Mouse (Mus musculus): ENCODE data around the gene Gm28042.

The Gm28042 gene

DNA sequence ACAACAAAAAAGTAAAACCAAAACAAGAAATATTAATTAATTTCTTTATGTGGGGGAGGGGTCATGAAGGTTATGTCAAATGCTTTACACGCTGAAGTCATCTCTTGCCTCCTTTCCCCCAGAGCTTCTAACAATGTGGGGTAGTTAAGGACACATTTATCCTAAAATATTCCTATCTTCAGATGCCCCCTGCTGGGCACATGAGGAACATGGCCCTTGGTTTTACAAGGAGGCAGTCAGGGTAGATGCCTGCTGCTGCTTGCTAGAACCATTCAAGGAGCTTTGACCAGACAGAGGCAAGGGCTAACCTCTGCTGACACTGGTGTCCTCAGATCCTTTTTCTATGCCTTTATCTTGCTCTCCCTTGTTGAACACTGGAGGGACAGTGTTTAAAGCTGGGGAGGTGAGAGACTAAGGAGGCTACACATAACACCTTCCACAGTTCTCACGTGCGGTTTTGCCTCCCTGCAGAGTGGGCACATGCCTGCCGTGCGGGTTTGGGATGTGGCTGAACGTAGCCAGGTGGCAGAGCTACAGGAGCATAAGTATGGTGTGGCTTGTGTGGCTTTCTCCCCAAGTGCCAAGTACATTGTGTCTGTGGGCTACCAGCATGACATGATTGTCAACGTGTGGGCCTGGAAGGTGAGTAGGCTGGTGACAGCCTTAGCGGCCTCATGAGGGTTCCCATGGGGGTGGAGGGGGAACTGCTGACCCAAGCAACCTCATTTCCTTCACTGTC lies 15.7 kb upstream of the Gm28042 start:
- in situ Hi-C loops (cut with MboI, MseI), result no loop called here

GRCm38 (mm10) chr2:120012924-120013323 lies 14.4 kb upstream of the Gm28042 start:
- in situ Hi-C loops (cut with MboI, MseI), result no loop called here

GRCm38 (mm10) chr2:120013831-120014486 lies 13.3 kb upstream of the Gm28042 start:
- in situ Hi-C loops (cut with MboI, MseI), result no loop called here

GRCm38 (mm10) chr2:120015882-120016281 lies 11.4 kb upstream of the Gm28042 start:
- in situ Hi-C loops (cut with MboI, MseI), result no loop called here

DNA sequence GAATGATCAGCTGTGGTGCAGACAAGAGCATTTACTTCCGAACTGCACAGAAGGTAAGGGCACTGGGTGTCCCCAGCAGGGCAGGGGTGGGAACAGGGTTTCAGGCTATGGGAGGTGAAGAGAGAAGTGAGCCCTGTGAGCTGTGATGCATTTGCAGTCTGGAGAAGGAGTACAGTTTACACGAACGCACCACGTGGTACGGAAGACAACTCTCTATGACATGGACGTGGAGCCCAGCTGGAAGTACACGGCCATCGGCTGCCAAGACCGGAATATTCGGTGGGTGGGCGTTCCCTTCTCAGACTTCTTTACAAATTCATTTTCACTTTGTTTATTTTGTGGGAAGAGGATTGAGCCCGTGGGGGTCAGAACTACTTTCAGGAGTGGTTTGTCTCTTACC lies 9.7 kb upstream of the Gm28042 start:
- in situ Hi-C loops (cut with MboI, MseI), result no loop called here

DNA sequence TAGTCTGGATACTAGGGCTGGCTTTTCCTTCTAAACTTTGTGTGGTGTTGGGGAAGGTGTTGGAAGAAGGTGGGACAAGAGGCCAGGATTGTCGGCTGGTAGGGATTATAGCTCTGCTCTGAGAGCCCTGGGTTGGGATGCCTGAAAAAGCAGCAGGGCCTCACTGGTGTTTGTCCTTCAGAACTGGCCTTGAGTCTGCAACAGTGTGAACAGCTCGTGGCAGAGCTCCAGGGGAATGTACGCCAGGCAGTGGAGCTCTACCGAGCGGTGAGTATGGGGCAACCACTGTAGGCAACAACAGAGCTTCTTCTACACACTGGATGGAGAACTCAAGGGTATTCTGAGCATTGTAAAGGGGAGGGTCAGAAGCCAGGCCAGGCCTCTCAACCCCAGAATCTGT lies 3.0 kb upstream of the Gm28042 start:
- in situ Hi-C loops (cut with MboI, MseI), result no loop called here

DNA sequence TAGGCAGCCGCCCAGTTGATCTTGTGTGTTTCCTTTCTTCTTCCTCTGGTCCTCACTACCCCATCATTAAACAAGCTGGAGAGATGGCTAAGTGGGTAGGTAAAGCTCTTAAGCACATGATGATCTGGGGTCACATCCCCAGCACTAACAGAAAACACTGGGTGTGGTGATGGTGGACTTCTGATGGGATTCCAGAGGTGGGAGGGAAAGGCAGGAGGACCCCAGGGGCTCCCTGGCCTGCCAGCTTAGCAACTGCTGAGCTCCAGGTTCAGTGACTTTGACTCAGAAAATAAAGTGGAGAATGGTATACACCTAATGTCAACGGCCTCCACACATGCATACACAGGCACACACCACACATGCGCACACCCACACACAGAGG lies 648 bp downstream of the Gm28042 start:
- in situ Hi-C loops (cut with MboI, MseI), result no loop called here

DNA sequence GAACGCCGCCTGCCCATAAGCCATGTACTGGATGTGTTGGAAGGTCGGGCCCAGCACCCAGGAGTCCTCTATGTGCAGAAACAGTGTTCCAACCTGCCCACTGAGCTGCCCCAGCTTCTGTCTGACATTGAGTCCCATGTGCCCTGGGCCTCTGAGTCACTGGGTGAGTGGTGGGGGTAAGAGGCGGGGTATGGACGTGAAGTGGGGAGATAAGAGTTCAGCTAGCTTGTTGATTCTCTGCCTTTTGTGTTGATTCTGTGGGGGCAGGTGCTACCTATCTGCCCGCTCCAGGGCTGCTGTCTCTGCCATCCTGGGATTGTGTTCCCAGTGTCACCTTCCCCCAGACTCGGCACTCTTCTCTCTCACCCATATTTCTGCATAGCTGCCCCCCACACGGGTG lies 3.1 kb downstream of the Gm28042 start:
- in situ Hi-C loops (cut with MboI, MseI), result no loop called here

DNA sequence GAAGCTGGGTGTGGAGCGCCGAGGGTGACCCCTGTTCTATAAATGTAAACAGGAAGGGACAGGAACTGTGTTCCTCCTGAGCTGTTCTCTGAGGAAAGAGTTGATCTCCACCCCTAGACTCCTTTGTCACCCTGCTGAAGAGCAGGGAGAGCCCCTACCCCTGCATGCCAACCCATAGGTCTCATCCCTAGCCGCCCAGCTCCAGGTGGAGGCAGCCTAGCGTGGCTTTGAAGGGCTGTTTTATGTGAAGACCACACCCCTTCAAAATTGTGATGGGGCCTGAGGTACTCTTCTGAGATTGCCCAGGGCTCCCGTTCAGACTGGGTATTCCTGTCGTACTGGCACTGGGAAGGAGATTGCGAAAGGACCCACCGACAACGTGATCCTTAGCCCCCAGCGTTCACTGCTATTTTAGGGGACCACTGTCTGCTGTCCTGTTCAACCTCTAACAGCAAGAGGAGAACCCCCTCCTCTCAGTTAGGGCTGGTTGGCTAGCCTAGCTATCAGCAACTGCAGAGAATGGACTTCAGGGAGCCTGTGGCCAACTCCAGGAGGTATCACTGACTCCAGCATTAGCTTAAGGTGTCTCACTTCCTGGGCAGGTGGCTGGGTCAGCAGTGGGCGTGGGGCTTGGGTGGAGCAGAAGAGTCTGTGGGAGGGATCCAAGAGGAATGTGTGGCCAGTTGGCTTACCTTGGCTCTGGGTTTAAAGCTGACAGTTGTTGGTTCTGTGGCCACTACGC lies 5.6 kb downstream of the Gm28042 start, which contains the start of gene Pla2g4b:
Gene Pla2g4b (plus strand): TSS at position 692 of the 742 bp plus-strand sequence.
- in situ Hi-C loops (cut with MboI, MseI), result no loop called here

GRCm38 (mm10) chr2:120033726-120034125 lies 6.4 kb downstream of the Gm28042 start:
- in situ Hi-C loops (cut with MboI, MseI), result no loop called here

GRCm38 (mm10) chr2:120037744-120038143 lies 10.5 kb downstream of the Gm28042 start:
- in situ Hi-C loops (cut with MboI, MseI), result no loop called here

GRCm38 (mm10) chr2:120040991-120041390 lies 13.7 kb downstream of the Gm28042 start:
- in situ Hi-C loops (cut with MboI, MseI), result no loop called here

DNA sequence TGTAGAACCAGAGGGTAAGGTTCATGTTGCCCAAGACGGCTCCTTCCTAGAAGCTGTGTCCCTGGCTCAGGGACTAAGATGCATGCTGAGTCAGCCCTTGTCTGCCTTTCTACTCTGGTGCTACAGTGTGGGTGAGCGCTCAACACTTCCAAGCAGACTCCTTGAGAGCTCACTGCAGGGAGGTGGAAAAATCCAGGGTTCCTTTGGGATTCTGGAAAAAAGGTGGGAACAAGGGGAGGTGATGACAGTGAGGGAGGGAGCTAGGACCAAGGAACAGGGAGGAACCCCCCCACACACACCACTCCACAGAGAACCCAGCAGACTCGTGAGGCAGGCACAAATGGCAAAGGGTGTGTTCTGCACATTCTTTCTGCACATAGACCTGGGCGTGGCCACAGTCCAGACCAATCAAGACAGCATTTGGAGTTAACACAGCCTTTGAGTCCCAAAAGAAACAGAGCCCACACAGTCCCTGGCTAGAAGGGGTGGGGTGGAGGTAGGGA lies 16.9 kb downstream of the Gm28042 start:
- in situ Hi-C loops (cut with MboI, MseI), result no loop called here

DNA sequence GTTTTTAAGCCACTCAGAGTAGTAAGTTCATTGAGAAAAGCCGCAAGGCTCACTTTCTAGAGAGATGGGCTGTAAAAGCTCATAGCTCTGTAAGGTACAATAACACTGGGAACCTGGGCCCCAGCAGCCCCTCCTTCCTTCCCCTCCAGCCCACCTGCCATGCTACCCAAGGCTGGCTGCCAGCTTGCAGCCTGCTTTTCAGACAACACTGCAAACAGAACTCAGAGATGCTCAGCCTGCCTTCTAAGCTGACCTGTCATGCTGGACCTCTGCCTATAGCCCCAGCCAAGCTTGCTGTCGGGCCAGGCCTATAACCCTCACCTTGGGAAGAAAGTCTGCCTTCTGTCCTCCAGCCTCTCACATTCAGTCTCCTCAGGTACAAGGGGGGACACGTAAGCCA lies 17.4 kb downstream of the Gm28042 start:
- in situ Hi-C loops (cut with MboI, MseI), result no loop called here

DNA sequence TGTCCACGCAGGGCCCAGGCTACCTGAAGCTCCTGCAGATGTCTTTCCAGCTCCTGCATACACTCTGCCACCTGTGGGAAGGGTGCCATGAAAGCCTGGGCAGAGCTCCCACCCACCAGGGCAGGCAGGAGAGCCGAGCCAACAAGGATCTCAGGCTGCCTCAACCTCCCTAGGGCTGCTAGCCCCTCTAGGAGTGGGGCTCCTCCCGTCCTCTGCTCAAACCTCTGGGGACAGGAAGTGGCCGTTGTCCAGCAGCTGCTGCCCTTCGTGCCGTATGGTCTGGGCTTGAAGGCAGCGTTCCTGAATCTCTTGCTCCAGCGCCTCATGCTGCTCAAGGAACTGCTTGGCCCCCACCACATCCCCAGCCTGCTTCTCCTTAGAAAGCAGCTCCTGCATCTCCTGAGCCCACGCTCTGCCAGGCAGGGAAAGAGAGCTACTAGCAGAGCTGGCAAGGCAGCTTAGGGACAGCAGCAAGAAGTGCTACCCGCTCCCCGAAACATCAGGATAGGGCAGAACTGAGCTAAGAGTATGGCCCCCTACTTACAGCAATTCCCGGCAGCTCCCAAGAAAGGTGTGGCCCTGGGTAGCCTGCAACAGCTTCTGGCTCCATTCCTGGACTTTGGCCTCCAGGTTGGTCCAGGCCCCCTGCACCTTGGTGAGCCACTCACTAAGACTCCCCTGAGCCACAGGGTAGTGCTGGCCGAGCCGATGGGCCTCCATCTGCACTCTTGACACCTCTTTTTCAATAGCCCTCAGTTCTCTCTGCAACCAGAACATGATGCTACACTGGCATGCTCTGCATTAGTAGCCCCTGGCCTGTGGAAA lies 19.4 kb downstream of the Gm28042 start:
- in situ Hi-C loops (cut with MboI, MseI), result no loop called here

DNA sequence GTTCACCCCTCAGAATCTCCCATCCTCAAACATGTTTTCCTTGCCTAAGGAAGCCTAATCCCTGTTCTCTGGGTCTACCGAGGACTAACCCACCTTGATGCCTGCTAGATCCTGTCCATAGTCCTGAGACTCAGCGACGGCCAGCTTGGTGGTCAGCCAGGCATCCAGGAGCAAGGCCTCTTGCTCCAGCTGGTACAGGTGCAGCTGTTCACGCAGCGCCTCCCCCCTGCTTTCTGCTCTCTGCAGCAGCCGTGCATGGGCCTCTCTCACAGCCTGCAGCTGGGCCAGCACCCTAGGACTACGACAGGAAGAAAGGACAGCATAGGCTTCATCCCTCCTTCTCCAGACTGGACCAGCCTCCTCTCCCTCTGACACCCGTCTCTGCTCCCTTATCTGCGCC lies 20.9 kb downstream of the Gm28042 start:
- in situ Hi-C loops (cut with MboI, MseI), result no loop called here

DNA sequence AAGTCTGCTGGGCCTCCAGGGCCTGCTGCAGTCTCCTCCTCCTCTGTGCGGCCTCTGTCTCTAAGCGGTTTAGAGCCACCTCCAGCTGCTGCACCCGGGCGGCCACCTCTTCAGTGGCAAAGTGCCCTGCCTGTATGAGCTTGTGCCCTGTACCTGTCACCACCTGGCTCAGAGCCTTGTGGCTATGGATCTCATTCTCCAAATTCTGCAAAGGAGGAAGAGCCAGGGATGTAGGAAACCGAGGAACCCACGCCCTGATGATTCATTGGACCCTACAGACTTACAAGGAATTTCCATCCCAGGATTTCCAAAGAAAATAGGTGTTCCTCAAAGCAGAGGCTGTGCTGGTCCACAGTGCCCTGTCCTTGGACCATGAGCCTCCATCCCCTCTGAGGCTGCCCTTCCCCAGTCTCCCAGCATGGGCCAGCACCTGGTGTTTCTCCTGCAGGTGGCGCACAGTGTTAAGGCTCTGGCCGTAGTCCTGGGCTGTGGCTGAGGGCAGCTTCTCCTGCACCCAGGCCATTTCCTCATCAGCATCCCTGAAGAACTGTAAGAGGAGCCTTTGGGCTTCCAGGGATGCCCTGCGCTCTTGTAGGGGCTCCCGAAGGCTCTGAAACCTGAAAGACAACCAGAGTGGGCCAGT lies 22.5 kb downstream of the Gm28042 start:
- in situ Hi-C loops (cut with MboI, MseI), result no loop called here

- in situ Hi-C loops (cut with MboI, MseI), result no loop called here
These were observed 24.1 kb downstream of the Gm28042 start for GRCm38 (mm10) chr2:120051405-120051804.

DNA sequence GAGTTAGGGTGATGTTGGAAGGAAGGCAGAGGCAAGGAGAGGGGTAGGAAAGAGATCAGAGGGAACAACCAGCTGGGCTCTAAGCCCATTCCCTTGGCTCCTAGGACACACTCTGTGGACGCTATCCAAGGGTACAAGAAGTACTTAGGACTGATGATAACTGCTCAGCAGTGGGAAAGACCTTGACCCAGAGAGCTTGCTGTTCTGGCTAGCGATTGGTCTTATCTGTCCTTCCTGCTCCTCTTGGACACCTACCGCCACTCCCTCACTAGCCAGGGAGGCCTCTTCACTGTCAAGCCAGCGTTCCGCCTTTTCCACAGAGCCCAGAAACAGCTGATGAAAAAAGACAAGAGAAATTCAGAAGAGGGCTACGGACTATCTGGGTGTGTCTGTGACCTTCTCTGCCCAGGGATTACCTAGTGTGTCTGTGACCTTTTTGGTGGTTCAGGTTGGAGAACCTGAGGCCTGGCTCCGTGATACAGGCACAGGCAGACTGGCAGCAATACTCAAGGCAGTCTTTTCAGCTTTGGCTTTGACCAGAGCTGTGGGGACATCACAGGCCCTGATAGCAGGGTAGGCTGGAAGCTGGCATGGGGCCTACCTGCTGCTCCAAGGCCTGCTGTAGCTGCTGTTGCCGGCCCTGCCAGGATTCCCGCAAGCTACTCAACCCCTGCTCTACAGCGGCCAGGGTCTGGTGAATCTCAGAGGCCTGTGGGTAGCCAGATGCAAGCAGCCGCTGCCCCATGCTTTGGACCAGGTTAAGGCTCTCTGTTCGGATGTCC lies 27.7 kb downstream of the Gm28042 start:
- in situ Hi-C loops (cut with MboI, MseI), result no loop called here

- in situ Hi-C loops (cut with MboI, MseI), result no loop called here
These were observed 28.6 kb downstream of the Gm28042 start for GRCm38 (mm10) chr2:120055923-120056322.

All from regulatory T cell (primary cell).